Mouse (Mus musculus): ENCODE measurements around the gene Paqr5. TPM values are rescaled to one million over a fixed set of nuclear protein-coding genes. Genes with fewer than 3 reads are reported as not detected.

Gene Paqr5
- polyA plus RNA-seq, 2 experiments: 0.08 to 0.11 TPM

DNA sequence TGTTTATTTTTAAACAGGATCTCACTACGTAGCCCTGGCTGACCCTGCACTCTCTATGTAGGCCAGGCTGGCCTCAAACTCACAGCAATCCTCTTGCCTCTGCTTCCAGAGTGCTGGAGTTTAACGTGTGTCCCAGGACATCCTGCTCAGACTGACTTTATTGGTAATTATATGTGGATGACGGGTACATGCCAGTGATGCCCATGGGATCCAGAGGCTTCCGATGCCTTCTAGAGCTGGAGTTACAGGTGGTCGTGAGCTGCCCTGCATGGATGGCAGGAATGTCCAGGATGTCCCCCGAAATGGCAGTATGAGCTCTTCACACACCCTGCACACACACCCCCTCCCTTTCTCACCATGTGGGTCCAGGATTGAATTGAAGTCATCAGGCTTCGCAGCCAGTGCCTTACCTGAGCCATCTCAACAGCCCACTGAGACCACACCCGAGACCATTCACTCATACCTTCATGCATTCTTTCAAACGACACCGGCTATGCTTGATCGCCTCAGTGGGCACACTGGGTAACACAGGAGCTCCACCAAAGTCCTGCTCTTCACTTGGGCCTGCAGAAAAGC lies 117.7 kb downstream of the Paqr5 start:
- 80% methylated on average over 11 of the region's 11 CpGs for WGBS (ENCODE audit: insufficient replicate concordance)
- no peaks in the 10 kb centered on the region for H3K9me3 ChIP-seq (ENCODE audit: control insufficient read depth, low read length)
- H3K4me3 ChIP-seq (ENCODE audit: insufficient read depth in 1 of 2, low read depth in 2 of 2, low read length in 2 of 2): no peak overlapping the region
- H3K27ac ChIP-seq: no peak overlapping the region
- TF ChIP-seq CTCF (IDR thresholded peaks at IDR 0.05; ENCODE audit: low read depth): no peak
- no peak for TF ChIP-seq EP300 (IDR thresholded peaks at IDR 0.05; ENCODE audit: low read depth)
- no peaks in the 10 kb centered on the region for H3K27me3 ChIP-seq (ENCODE audit: control insufficient read depth, insufficient read depth, low read length)
- ATAC-seq (ENCODE audit: insufficient read depth) (no peak), DNase-seq (ENCODE audit: low read depth in 3 of 3, low spot score in 3 of 3) (no peak)
- peaks cover 23% of the 10 kb centered on the region for H3K36me3 ChIP-seq (replicated peaks; ENCODE audit: control insufficient read depth, insufficient read depth, low read depth)
- H3K9ac ChIP-seq (replicated peaks): no peak overlapping the region
- H3K4me1 ChIP-seq (replicated peaks; ENCODE audit: control insufficient read depth in 2 of 2, insufficient read depth in 2 of 2, low read length in 1 of 2): peaks cover 6 to 21% of the 10 kb centered on the region in 2 experiments
- no peak overlapping the region for H3K4me2 ChIP-seq (ENCODE audit: low read depth)

DNA sequence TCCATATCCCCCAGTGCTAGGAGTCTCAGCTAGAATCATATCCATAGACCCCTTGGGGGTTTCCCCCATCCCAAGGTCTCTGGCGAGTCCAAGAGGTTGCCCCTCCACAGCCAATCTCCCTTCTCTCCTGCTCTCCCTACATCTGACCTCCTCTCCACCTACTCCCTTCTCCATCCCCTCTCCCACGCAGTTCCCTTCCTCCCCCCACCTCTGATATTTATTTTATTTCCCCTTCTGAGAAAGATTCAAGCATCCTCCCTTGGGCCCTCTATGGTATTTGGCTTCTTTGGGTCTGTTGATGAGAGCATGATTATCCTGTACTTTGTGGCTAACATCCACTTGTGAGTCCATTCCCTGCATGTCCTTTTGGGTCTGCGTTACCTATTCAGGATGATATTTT lies 118.3 kb downstream of the Paqr5 start:
- no peak overlapping the region for H3K9ac ChIP-seq (replicated peaks)
- H3K4me3 ChIP-seq (ENCODE audit: insufficient read depth in 1 of 2, low read depth in 2 of 2, low read length in 2 of 2): no peak overlapping the region
- no peak overlapping the region for H3K27ac ChIP-seq
- peaks cover 19% of the 10 kb centered on the region for H3K36me3 ChIP-seq (replicated peaks; ENCODE audit: control insufficient read depth, insufficient read depth, low read depth)
- H3K4me1 ChIP-seq (replicated peaks; ENCODE audit: control insufficient read depth in 2 of 2, insufficient read depth in 2 of 2, low read length in 1 of 2): peaks cover 6 to 21% of the 10 kb centered on the region in 2 experiments
- DNase-seq (ENCODE audit: low read depth in 3 of 3, low spot score in 3 of 3) (no peak), ATAC-seq (ENCODE audit: insufficient read depth) (no peak)
- TF ChIP-seq CTCF (IDR thresholded peaks at IDR 0.05; ENCODE audit: low read depth): no peak
- TF ChIP-seq EP300 (IDR thresholded peaks at IDR 0.05; ENCODE audit: low read depth): no peak
- H3K27me3 ChIP-seq (ENCODE audit: control insufficient read depth, insufficient read depth, low read length): no peaks in the 10 kb centered on the region
- H3K4me2 ChIP-seq (ENCODE audit: low read depth): no peak overlapping the region
- WGBS (ENCODE audit: insufficient replicate concordance): 67% methylated on average over 3 of the region's 3 CpGs
- H3K9me3 ChIP-seq (ENCODE audit: control insufficient read depth, low read length): no peaks in the 10 kb centered on the region

DNA sequence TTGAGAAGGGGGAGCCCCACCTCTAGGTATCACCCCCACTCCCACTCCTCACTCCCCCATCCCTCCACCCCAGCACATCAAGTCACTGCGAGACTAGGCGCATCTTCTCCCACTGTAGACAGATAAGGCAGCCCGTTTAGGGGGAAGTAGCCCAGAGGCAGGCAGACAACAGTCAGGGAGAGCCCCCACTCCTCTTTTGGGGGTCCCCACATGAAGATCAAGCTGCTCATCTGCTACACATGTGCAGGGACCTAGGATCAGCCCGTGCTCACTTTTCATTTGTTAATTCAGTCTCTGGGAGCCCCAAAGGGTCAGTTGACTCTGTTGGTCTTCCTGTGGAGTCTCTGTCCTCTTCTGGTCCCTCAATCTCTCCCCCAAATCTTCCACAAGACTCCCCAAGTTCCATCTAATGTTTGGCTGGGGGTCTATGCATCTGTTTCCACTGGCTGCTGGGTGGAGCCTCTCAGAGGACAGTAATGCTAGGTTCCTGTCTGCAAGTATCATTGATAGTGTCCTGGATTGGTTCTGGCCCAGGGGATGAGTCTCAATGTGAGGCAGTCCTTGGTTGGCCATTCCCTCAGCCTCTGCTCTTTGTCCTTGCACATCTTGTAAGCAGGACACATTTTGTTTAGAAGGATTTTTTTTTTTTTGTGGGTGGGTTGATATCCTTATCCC lies 118.9 kb downstream of the Paqr5 start:
- Histone ChIP-seq H3K36me3 (replicated peaks; ENCODE audit: control insufficient read depth, insufficient read depth, low read depth) (peaks cover 15% of the 10 kb centered on the region), H3K4me2 (ENCODE audit: low read depth) (no peak overlapping the region), H3K27me3 (ENCODE audit: control insufficient read depth, insufficient read depth, low read length) (no peaks in the 10 kb centered on the region), H3K9ac (replicated peaks) (no peak overlapping the region), H3K4me3 (ENCODE audit: insufficient read depth in 1 of 2, low read depth in 2 of 2, low read length in 2 of 2) (no peak overlapping the region), H3K4me1 (replicated peaks; ENCODE audit: control insufficient read depth in 2 of 2, insufficient read depth in 2 of 2, low read length in 1 of 2) (peaks cover 4 to 19% of the 10 kb centered on the region in 2 experiments), H3K27ac (no peak overlapping the region), H3K9me3 (ENCODE audit: control insufficient read depth, low read length) (no peaks in the 10 kb centered on the region)
- TF ChIP-seq CTCF (IDR thresholded peaks at IDR 0.05; ENCODE audit: low read depth) (no peak), EP300 (IDR thresholded peaks at IDR 0.05; ENCODE audit: low read depth) (no peak)
- ATAC-seq (ENCODE audit: insufficient read depth): no peak
- 33% methylated on average over 4 of the region's 4 CpGs for WGBS (ENCODE audit: insufficient replicate concordance)
- no peak for DNase-seq (ENCODE audit: low read depth in 3 of 3, low spot score in 3 of 3)

DNA sequence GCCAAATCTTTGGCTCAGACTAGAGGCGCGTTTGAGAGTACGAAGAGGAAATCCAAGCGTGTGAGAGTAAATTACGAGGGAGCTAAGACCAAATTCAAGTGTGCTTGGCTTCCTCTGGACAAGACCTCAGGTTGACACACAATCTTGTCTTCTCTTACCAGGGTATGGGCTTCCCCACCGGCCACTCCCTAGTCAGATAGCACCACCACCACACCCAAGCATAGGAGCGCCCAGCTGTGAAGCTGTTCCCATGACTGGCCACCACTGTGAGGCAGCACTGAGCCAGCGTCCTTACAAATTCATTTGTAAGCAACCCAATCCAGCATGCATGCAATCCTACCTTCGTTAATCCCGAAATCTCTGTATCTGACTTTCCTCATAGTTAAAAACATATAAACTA lies 119.7 kb downstream of the Paqr5 start:
- no peak overlapping the region for H3K4me3 ChIP-seq (ENCODE audit: insufficient read depth in 1 of 2, low read depth in 2 of 2, low read length in 2 of 2)
- peaks cover 0 to 12% of the 10 kb centered on the region in 2 experiments; a peak in 3 of 4 replicates for H3K4me1 ChIP-seq (replicated peaks; ENCODE audit: control insufficient read depth in 2 of 2, insufficient read depth in 2 of 2, low read length in 1 of 2)
- no peaks in the 10 kb centered on the region for H3K9me3 ChIP-seq (ENCODE audit: control insufficient read depth, low read length)
- H3K36me3 ChIP-seq (replicated peaks; ENCODE audit: control insufficient read depth, insufficient read depth, low read depth): peaks cover 7% of the 10 kb centered on the region
- no peak overlapping the region for H3K27ac ChIP-seq
- H3K4me2 ChIP-seq (ENCODE audit: low read depth): no peak overlapping the region
- TF ChIP-seq CTCF (IDR thresholded peaks at IDR 0.05; ENCODE audit: low read depth): peak; percentile 89
- TF ChIP-seq EP300 (IDR thresholded peaks at IDR 0.05; ENCODE audit: low read depth): no peak
- H3K9ac ChIP-seq (replicated peaks): no peak overlapping the region
- DNase-seq (ENCODE audit: low read depth in 3 of 3, low spot score in 3 of 3): no peak
- H3K27me3 ChIP-seq (ENCODE audit: control insufficient read depth, insufficient read depth, low read length): no peaks in the 10 kb centered on the region
- WGBS (ENCODE audit: insufficient replicate concordance): 46% methylated on average over 10 of the region's 10 CpGs
- no peak for ATAC-seq (ENCODE audit: insufficient read depth)

DNA sequence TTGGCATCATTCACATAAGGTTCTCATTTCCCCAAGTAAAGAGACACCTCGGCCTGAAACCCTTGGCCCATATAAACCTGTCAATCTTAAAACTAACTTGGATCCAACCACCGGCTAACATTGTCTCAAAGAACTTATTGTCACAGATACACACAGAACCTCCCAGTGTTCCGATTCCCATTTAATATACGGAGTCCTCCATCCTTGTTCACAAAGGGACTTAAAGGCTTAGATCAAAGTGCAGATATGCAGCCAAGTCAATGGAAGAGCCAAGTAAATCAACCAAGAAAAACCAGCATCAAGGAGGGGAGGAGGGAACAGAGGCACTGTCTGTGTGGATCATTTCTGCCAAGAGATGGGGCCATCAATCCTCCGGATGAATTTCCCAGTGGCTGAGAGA lies 121.1 kb downstream of the Paqr5 start:
- no peak overlapping the region for H3K27ac ChIP-seq
- peaks cover 0 to 3% of the 10 kb centered on the region in 2 experiments; a peak in 3 of 4 replicates for H3K4me1 ChIP-seq (replicated peaks; ENCODE audit: control insufficient read depth in 2 of 2, insufficient read depth in 2 of 2, low read length in 1 of 2)
- WGBS (ENCODE audit: insufficient replicate concordance): 71% methylated on average over 5 of the region's 5 CpGs
- DNase-seq (ENCODE audit: low read depth in 3 of 3, low spot score in 3 of 3): no peak
- ATAC-seq (ENCODE audit: insufficient read depth): no peak
- H3K27me3 ChIP-seq (ENCODE audit: control insufficient read depth, insufficient read depth, low read length): no peaks in the 10 kb centered on the region
- H3K4me3 ChIP-seq (ENCODE audit: insufficient read depth in 1 of 2, low read depth in 2 of 2, low read length in 2 of 2): no peak overlapping the region
- H3K36me3 ChIP-seq (replicated peaks; ENCODE audit: control insufficient read depth, insufficient read depth, low read depth): no peaks in the 10 kb centered on the region
- no peak overlapping the region for H3K9ac ChIP-seq (replicated peaks)
- no peaks in the 10 kb centered on the region for H3K9me3 ChIP-seq (ENCODE audit: control insufficient read depth, low read length)
- H3K4me2 ChIP-seq (ENCODE audit: low read depth): no peak overlapping the region
- no peak for TF ChIP-seq EP300 (IDR thresholded peaks at IDR 0.05; ENCODE audit: low read depth)
- no peak for TF ChIP-seq CTCF (IDR thresholded peaks at IDR 0.05; ENCODE audit: low read depth)

Measured in liver, embryonic 14.5 days (tissue).